Mouse (Mus musculus): Measurements from ENCODE around the gene 1700003F12Rik.

Gene 1700003F12Rik

DNA sequence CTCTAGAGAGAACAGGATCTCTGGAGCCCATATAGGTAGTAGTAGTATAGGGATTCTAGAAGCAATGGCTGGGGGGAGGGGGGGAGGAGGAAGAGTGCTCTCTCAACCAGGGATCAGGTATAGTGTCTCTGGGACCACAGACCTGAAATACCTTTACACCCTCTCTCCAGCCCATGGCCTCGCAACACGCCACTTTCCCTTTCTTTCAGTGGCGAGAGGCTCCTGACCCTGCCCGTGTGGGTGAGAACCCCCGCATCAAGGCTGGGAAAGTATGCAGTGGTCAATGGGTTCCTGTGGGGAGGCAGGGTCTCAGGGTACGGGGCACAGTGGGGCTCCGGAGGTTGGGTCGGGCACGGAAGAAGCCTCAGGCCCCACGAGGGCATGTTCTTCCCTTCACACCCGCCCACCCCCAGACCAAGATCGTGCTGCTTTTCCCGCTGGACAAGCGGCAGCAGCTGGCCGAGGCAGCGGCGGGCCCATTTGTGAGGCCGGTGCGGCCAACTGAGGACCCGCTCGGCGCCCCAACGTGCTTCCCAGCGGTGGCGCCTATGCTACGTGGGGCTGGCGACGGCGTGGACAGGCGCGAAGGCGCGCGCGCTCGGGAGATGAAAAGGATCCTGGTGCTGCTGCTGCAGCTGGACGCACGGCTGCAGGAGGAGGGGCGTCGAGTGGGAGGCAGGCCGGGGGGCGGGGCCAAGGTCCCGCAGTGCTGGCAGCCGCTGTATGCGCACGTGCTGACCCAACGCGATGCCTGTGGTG, 2.4 kb downstream of the 1700003F12Rik start:
- peak; percentile 71 to 73 for DNase-seq

DNA sequence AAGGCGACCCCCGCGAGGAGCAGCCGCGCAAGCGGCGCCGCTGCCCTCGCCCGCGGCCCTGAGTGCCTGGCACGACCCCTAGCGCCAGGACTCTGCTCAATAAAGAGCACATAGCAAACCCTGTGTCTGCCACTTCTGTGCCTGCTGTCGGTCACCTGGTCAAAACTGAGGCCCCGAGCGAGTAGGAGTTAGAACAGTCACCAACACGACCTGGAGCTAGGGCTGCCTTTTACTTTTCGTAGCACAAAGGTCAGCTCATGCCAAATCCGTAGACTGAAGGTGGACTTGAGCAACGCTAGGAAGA, 3.0 kb downstream of the 1700003F12Rik start:
- no peak for DNase-seq

DNA sequence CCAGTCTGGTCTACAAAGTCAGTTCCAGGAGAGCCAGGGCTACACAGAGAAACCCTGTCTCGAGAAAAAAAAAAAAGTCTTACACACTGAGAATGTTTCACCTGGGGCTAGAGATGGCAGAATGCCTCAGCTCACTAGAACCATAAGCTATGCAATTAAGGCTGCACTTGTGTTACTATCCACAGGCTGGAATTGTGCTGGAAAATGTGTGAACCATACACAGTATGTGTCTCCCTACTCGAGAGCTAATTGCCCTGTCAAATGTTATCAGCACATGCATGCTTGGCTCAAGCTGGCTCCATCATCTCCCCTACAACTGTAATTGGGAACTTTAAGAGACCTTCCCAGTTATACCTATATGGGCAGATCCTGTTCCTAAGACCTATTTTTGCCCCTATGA, 4.1 kb downstream of the 1700003F12Rik start:
- DNase-seq, result peak in 1 of 2 experiments; percentile 39

DNA sequence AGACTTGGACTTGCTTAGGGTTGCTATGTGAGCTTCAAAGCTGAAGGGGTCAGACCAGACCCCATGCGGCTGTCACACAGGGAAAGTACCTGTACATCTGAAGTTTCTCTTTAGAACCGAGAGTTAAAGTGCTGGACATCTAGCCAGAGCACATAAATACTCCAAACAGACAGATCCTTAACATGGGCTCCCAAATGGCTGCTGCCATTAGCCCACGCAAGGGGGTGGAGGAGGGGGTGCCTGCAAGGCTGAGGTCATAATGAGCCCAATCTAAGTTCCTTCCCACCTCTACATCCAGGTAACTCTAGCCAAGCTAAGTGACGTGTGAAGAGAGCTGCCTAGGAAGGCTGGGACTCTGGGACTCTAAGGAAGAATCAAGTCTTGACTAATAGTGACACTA, 4.6 kb downstream of the 1700003F12Rik start, which contains the start of gene Actl10:
Gene Actl10, plus strand, starts transcription at position 301 of the 400 bp plus-strand sequence.
- DNase-seq, result peak in 1 of 2 experiments; percentile 29

DNA sequence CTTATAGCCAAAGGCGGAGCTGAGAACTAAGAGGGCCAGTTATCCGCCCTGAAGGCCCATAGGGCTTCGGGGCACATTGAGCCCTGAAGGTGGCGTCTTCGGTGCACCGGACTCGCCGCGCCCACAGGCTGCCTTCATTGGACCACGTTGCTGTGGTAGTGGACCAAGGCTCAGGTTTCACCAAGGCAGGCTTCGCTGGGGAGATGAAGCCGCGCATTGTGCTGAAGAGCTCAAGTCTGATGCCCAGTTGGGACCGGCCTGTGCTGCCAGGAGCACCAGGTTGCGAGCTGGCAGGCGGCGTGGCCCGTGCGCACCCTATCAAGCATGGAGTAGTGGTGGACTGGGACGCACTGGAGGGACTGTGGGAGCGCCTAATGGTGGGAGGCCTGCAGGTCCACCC, 5.0 kb downstream of the 1700003F12Rik start:
- peak in 1 of 2 experiments; percentile 70 for DNase-seq

DNA sequence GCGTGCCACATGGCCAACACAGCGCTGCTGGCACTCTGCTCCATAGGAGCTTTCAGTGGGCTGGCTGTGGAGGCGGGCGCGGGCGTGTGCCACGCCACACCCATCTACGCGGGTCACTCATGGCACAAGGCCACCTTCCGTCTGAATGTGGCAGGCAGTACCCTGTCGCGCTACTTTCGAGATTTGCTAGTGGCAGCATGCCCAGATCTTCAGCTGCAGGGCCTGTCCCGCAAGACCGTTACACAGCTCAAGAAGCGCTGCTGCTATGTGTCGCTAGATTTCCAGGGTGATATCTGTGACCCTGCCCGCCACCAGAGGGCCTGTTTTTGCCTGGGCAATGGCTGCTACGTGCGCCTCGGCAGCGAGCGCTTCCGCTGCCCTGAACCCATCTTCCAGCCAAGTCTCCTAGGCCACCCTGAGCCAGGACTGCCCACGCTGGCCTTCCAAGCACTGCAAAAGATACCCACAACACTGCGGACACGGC, 5.6 kb downstream of the 1700003F12Rik start:
- DNase-seq, result peak; percentile 95

DNA sequence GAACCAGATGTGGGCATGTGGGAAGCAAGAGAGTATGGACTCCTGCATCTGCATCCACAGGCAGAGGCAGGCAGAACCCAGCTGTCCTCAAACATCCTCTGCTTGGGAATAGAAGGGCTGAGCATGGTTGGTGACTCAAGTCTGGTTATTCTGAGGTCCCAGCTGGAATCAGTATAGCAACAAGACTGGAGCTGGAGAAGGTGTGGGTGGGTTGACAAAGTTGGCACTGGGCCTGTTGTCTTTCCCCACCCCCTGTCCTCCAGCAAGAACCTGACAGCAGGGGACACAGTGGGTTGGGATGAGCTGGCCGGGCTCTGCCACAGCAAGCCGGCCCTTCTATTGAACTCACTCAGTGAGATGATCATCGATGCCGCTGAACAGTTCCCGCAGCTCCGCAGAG, 8.3 kb downstream of the 1700003F12Rik start:
- peak in 1 of 2 experiments; percentile 40 for DNase-seq

DNA sequence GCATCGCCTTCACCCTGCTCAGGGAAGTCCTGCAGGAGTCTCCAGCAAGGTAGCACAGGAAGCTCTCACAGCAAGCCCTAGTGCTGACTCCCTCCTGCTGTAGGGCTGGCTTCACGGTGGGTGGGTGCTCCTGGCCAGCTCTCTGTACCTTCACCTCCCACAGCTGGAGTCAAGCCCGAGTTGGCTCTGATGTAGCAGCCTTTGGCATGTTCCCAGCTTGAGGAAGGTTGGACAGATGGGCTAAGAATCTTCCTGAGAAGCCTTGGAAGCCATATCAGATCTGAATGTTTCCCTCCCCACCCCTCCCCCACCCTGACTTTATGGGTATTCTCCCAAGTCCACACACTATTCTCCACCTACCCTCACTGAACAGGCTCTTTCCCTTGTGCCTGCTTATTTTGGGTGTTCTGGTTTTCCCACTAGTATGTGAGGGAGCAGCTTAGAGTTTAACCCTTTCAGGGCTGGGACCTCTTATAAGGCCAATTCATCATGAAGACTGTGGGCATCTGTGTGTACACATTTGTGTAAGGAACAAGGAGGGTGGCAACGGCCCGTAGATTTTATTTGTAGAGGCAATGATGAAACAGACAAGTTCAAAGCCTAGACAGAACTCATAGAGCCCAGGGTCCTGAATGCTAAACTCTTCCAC, 10.4 kb downstream of the 1700003F12Rik start:
- peak; percentile 78 for DNase-seq

DNA sequence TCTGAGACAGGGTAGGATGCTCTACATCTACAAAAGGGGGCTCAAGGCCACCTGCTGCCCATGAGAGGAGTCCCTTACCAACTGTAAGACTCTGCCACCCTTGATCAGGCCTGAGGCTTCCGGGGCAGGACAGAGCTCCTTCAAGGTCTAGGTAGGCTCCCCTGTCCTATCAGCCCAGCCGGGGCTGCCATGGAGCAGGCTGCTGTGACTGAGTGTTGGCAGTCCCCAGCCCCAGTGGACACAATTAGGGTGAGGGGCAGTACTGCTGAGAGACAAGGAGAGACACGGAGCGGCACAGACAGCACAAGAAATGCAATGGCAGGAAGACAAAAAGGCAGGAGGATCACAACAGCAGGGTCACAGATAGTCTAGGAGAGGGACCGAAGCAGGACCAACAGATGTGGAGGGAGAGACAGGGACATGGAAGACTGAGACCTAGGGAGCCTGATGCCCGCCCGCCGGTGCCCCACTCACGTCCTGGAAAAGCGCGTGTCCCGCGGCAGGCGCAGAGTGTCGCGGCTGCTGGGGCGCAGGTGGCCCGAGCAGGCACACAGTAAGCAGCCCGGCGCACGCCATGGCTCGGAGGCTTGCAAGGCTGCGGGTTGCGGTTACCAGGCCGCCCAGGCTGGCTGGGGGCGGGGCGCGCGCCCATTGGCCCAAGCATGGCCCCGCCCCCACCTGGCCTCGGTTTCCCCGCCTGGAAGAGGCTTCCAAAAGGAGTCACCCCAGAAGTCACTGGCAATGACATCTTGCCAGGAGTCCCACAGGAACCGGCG, 11.6 kb downstream of the 1700003F12Rik start, which contains the start of gene Necab3:
Gene Necab3, minus strand, starts transcription at position 627 of the 776 bp plus-strand sequence.
- peak; percentile 88 to 93 for DNase-seq

DNA sequence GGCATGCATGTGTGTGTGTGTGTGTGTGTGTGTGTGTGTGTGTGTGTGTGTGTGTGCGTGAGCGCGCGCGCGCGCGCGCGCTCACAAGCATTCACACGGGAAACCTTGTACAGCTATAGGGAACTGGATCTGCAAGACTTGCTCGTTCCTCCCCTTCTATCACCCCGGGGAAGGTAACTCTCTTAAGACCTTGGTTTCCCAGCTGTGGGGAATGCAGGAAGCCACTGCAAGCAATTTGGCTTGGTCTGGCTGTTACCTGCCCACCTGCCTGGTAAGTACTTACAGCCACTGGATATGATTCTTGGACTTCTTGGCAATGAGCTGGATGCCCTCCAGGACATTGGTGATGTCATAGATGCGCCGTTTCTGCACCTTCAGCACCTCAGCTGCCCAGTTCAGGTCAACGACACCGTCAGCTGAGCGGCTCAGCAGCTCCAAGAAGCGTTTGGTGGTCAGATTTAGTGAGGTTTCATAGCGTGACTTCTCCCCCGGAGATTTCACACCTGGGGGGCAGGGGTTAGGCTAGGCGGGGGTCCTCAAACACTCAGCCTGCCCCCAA, 16.8 kb downstream of the 1700003F12Rik start:
- no peak for DNase-seq

DNA sequence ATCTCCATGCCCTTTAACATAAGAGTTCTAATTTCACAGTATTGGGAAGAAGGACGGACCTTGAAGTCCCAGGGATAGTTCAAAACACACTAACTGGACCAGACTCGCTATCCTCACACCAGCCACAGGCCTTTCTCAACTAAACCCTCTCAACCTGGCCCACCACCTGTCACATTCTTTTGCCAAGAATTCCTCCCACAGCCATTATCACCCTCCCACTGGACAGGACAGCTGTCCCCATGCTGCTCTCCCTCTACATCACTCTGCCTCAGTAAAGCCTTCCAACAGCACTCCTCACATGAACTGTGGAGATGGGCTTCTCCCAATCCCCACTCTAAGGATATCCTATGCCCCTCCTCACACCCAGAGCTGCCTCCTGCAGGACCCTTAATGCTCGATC, 18.7 kb downstream of the 1700003F12Rik start:
- DNase-seq, result peak; percentile 84 to 90

DNA sequence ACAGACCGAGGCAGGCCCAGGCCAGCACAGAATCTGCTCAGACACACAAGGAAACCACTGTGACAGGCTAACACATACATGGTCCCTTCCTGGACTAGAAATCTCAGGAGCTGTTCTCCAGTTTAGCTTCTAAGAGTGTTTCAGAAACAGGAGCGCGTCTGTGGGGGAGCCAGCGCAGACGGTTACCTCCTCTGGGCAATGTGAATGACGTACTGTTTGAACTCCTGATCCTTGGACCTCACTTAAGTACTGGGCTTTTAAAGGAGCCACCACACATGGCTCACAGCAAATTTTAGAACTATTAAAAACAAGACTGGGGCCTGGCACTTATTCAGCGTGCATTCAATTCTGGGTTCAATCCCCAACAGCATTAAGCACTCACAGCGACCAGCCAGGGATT, 19.8 kb downstream of the 1700003F12Rik start:
- no peak for DNase-seq

DNA sequence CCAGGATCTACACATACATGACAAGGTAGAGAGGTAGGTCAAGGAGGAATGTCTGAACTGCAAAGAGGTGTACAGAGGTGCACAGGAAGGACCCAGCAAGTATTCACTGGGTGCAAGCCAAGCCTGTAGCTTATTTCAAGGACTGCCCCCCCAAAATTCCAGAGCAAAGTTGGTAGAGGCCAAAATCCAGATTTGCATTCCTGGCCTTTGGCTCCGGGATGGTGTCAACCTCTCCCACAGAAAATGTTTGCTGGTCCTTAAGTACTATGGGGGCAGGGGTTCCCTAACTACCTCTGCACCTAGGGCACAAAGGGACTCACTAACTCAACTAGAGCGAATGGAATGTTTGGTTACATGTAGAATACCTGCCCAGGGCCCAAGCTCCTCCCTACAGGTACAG, 20.9 kb downstream of the 1700003F12Rik start:
- no peak for DNase-seq

DNA sequence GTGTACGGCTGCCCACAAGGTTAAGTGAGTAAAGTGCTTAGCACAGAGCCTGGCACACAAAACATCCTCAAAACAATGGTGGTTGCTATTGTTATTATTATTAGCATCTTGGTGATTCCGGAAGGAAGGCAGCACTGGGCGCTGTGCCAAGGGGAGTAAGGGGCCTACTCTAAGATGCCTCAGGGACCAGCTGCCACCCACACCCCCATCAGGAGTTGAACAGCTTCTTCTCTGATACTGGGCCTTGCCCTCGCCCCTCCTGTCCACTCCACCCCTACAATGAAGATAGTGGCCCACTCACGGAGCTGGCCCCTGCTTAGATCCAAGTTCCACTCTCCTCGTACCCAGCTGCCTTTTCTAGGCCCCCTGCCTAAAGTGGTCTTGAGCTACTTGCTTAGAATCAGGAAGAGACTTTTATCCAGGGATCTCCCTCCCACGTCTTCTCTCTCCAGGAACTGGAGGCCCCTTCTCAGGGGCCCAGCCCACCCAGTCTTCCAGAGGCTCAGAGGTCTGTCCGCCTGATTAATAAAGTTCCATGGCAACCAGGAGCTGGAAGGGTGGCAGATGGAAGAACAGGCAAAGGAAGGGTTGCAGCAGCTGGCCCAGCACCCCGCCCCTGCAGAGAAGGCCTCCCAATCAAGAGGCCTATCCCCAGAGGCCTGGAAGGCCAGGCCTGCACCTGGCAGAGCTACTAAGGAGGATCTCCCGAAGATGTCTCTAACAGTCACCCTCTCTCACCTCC, 21.6 kb downstream of the 1700003F12Rik start:
- peak in 1 of 2 experiments; percentile 62 for DNase-seq

DNA sequence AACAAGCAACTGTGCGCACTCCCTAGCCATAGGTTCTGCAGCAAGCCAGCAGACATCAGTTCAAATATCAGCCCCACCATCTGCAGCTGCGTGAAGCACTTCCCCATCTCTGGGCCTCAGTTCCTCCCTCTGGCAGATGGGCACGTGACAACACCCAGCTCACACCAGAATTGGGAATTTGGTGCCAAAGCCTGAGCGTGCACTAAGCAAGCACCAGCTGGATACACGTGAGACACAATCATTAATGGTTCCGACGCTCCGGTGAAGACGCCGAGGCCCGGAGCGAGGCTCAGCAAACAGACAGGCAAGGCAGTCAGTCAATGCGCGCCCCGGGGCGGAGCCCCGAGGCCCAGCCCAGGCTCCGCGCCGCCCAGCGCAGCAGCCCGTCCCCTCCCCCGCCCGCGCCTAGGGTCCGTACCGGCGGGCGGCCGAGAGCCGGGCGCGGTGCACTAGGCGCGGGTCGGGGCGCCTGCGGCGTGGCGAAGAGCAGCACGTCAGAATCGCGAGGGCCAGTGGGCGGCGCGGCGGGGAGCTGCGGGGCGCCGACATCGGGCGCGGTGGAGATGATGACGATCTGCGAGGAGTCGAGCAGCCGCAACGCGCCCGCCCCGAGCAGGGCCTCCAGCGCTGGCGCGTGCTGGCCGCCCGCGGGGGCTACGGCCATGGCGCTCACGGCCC, 22.3 kb downstream of the 1700003F12Rik start:
- peak; percentile 58 to 59 for DNase-seq

DNA sequence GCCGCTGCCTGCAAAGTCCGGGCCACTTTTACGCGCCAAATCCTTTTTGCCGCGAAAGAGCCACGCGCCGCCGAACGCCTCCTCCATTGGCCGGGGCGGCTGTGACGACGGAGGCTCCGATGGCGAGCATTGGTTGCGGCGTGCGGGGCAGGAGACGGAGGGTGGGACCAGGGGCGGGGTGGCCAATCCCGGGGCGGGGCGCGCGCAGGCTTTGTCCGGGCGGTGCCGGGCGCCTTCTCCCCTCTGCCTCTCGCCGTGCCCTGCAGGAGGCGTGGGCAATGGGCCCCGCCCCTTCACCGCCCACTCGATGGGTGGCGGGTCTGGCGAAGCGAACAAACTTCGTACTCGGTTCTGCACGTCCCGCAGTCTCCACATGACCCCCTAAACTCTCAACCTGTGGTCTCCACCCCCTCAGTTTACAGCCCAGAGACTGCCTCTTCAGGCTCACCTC, 23.0 kb downstream of the 1700003F12Rik start, which contains the start of gene E2f1:
Gene E2f1, minus strand, starts transcription at position 57 of the 451 bp plus-strand sequence.
- peak; percentile 96 for DNase-seq

DNA sequence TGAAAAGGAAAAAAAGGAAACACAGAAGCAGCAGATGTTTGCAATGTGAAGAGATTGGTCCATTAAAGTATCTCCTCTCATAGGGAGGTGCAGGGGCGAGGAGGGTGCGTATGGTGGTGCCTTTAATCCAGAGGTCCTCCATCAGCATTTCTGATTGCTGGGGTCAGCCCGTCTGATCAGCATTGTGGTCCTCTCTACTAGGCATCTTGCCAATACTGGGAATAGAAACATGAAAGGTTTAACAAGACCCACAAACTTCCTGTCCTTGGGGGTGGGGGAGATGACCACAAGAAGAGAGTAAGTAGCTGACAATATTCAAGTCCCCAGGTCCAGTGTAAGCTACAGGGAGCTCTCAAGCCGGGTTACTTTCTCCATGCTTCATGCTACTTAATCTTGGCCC, 23.8 kb downstream of the 1700003F12Rik start:
- DNase-seq, result no peak

DNA sequence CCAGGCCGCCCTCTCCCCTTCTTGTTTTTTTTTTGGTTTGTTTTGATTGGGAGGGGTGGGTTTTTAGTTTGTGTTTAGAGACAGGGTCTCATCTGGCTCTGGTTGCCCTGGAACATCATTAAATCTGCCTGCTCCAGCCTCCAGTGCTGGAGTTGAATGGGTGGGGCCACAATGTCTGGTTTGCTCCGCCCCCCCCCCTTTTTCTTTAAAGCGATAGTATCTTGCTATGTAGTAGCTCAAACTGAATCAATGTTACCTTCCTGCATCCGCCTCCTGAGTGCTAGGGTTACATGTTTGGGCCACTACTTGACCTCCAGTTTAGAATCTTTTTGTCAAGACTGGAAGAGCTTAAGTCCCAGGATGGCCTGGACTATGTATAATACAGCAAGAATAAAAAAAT, 24.4 kb downstream of the 1700003F12Rik start:
- DNase-seq, result no peak

DNA sequence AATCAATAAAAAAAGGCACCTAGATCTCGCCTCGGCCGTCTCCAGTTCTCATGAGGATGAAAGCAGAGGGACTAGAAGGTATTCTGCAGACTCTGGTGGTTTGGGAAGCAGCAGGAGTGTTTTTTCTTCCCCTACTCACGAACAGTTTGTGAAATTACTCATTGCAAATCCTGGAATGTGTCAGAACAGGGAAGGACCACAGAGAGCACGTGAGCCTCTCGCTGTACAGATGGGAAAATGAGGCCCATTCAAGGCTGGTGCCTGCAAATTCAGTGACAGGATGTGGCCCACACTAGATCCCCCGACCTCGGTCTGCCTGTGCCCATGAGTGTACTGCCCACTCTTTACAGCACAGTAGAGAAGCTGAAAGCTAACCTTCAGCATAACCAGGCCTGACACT, 25.1 kb downstream of the 1700003F12Rik start:
- DNase-seq, result no peak

DNA sequence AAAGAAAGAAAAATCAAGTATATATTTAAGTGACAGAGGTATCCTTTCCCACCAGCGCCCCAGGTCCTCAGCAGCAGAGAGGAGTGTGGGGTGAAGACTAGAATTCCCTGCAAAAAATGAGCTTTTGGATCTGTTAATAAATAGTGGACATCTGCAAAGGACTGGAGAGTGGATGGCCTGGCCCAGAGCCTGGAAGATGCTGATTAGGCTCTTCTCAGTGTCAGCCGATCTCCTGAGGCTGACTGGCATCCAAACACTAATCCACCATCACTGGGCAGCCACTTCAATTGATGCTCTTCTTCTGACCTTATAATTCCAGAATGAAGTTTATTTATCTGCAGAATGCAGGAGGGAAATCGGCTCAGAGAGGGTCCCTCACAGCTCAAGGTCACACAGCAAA, 26.1 kb downstream of the 1700003F12Rik start:
- no peak for DNase-seq

DNA sequence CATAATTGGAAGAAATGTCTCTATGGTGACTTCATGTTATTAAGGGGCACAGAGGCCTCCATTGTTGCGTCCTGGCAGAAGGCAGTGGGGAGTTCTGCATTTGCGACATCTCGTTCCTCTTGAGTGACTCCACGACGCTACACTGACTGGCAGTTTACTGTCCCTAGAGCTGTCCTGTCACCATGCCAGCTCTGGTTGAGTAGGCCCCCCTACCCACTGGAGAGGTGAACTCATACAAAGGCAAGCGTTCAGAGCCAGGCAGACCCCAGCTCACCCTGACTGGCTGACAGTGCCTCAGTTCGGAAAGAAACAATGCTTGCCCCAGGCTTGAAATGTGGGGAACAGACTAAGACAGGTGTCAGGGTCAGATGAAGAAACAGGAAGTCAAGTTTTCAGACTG, 27.4 kb downstream of the 1700003F12Rik start:
- no peak for DNase-seq

Data from cerebellum, postnatal 14 days (tissue).